Mouse (Mus musculus): ENCODE data around the gene P3h1.

GRCm38 (mm10) chr4:119275726-119276125 is 43.0 kb downstream of the P3h1 start:
- TF ChIP-seq POLR2A (IDR thresholded peaks at IDR 0.05; ENCODE audit: insufficient read depth, low read depth, low read length) (no peak), CTCF (IDR thresholded peaks at IDR 0.05; ENCODE audit: insufficient read depth, low read depth, low read length) (no peak)

All from olfactory bulb, adult 2 months (tissue).